Mouse (Mus musculus) midbrain, postnatal 0 days (tissue): ENCODE data around the gene Plcxd1. TPM values are rescaled to one million over a fixed set of nuclear protein-coding genes. Genes with fewer than 3 reads are reported as not detected.

Experiments
- ATAC-seq: fragments of 200-750 bp; cut with Nextera tagmentation; 2 replicates; pipeline ENCODE4 v1.8.0; 2017; ENCODE audit warnings: moderate number of reproducible peaks, mild to moderate bottlenecking, moderate TSS enrichment, moderate library complexity; ENCODE audit not compliant: low FRiP score
- DNase-seq: peaks from one replicate; pipeline ENCODE4 v3.0.0-alpha.2; 2015; ENCODE audit warnings: low spot score
- H3K27ac ChIP-seq: fragments of 300-500 bp; sonication (generic); 2 replicates; pipeline ENCODE4 v1.5.1; 2014; ENCODE audit warnings: low read depth, mild to moderate bottlenecking, low read length, mixed read lengths
- H3K27me3 ChIP-seq: fragments of 300-500 bp; sonication (generic); 2 replicates; pipeline ENCODE4 v1.6.1; 2014; ENCODE audit warnings: low read length, control low read depth, mixed read lengths; ENCODE audit not compliant: insufficient read depth
- H3K36me3 ChIP-seq: fragments of 300-500 bp; sonication (generic); 2 replicates; pipeline ENCODE4 v1.6.1; 2014; ENCODE audit warnings: low read length, control low read depth, mixed read lengths; ENCODE audit not compliant: insufficient read depth
- H3K4me1 ChIP-seq: fragments of 300-500 bp; sonication (generic); 2 replicates; pipeline ENCODE4 v1.6.1; 2014; ENCODE audit warnings: mild to moderate bottlenecking, control low read depth, antibody characterized with exemption, low read length, mixed read lengths; ENCODE audit not compliant: insufficient read depth
- H3K4me2 ChIP-seq: fragments of 300-500 bp; sonication (generic); 2 replicates; pipeline ENCODE4 v1.6.1; 2014; ENCODE audit warnings: low read depth, mild to moderate bottlenecking, low read length, mixed read lengths; ENCODE audit not compliant: poor library complexity, severe bottlenecking
- H3K4me3 ChIP-seq: fragments of 300-500 bp; sonication (generic); 2 replicates; pipeline ENCODE4 v1.5.1; 2014; ENCODE audit warnings: low read depth, mild to moderate bottlenecking, low read length, moderate library complexity
- H3K9ac ChIP-seq: fragments of 300-500 bp; sonication (generic); replicated peaks from 2 replicates; pipeline ENCODE4 v1.6.1; 2014; ENCODE audit warnings: mild to moderate bottlenecking, low read length, moderate library complexity, mixed read lengths; ENCODE audit not compliant: poor library complexity, severe bottlenecking
- H3K9me3 ChIP-seq: fragments of 300-500 bp; sonication (generic); 2 replicates; pipeline ENCODE4 v1.6.1; 2016; ENCODE audit warnings: low read length, control low read depth
- CTCF ChIP-seq: IDR thresholded peaks from 2 replicates; pipeline ENCODE4 v1.5.1; 2016; ENCODE audit warnings: antibody characterized with exemption, mild to moderate bottlenecking
- WGBS: fragments of 180-500 bp; shearing (Covaris S2); extraction: QIAGEN DNeasy Blood & Tissue Kit; methylation state at CpG from one replicate; pipeline ENCODE4 v1.1.7; 2014; 5-methylcytosine and 5-hydroxymethylcytosine counted together
- polyA plus RNA-seq: library from polyadenylated mRNA; unstranded; fragments of >200 nt; fragmentation: Nextera tagmentation; extraction: Ambion mirVana; gene quantifications from 2 replicates; pipeline ENCODE4 v1.2.1, GENCODE M21; 2015
- total RNA-seq: library from RNA; depleted of rRNA; stranded (reverse); fragments of >200 nt; gene quantifications from 2 replicates; pipeline ENCODE4 v1.2.3, GENCODE M21; 2014

Gene Plcxd1
- total and polyA plus RNA-seq, 2 experiments from 2014 or later, result 10.0 to 21.6 TPM

GRCm38 (mm10) chr5:110135293-110136086, 35.7 kb downstream of the Plcxd1 start, which contains the start of gene Chfr:
Gene Chfr (plus strand): TSS chr5:110135842.
- Histone ChIP-seq H3K27ac (peak within 1 kb of the TSS; percentile 82), H3K9me3 (no peaks in the 10 kb centered on the region), H3K36me3 (peaks cover 10% of the 10 kb centered on the region), H3K9ac (peak within 1 kb of the TSS; percentile 87), H3K4me3 (peak within 1 kb of the TSS; percentile 84), H3K4me1 (no peaks in the 10 kb centered on the region), H3K27me3 (no peaks in the 10 kb centered on the region), H3K4me2 (peak within 1 kb of the TSS; percentile 75)
- WGBS, result 3% methylated on average over 46 of the region's 46 CpGs
- TF ChIP-seq CTCF, result peak; percentile 42
- peak; percentile 98 for DNase-seq
- peak; percentile 99 for ATAC-seq

- no peaks in the 10 kb centered on the region for H3K4me1 ChIP-seq
- peak overlapping the region; percentile 84 for H3K4me3 ChIP-seq
- peak overlapping the region; percentile 75 for H3K4me2 ChIP-seq
- no peaks in the 10 kb centered on the region for H3K27me3 ChIP-seq
- peak; percentile 38 for ATAC-seq
- H3K36me3 ChIP-seq, result peaks cover 8% of the 10 kb centered on the region
- no peaks in the 10 kb centered on the region for H3K9me3 ChIP-seq
- peak overlapping the region; percentile 82 for H3K27ac ChIP-seq
- H3K9ac ChIP-seq, result peak overlapping the region; percentile 87
- 4% methylated on average over 18 of the region's 18 CpGs for WGBS
- peak; percentile 5 for DNase-seq
- TF ChIP-seq CTCF, result no peak
These were observed 36.3 kb downstream of the Plcxd1 start for GRCm38 (mm10) chr5:110136087-110136464.

- WGBS, result 98% methylated on average over 3 of the region's 3 CpGs
- Histone ChIP-seq H3K36me3 (peaks cover 8% of the 10 kb centered on the region), H3K4me2 (no peak overlapping the region), H3K9me3 (no peaks in the 10 kb centered on the region), H3K4me1 (no peaks in the 10 kb centered on the region), H3K9ac (no peak overlapping the region), H3K27ac (no peak overlapping the region), H3K4me3 (no peak overlapping the region), H3K27me3 (no peaks in the 10 kb centered on the region)
- TF ChIP-seq CTCF, result no peak
- ATAC-seq, result no peak
- no peak for DNase-seq
These were observed 38.0 kb downstream of the Plcxd1 start for GRCm38 (mm10) chr5:110137816-110138215.

GRCm38 (mm10) chr5:110139325-110139724, 39.6 kb downstream of the Plcxd1 start:
- H3K4me2 ChIP-seq, result no peak overlapping the region
- TF ChIP-seq CTCF, result no peak
- no peaks in the 10 kb centered on the region for H3K9me3 ChIP-seq
- no peak overlapping the region for H3K27ac ChIP-seq
- ATAC-seq (no peak), DNase-seq (no peak)
- H3K9ac ChIP-seq, result no peak overlapping the region
- H3K4me3 ChIP-seq, result no peak overlapping the region
- H3K36me3 ChIP-seq, result peaks cover 16% of the 10 kb centered on the region
- WGBS, result 96% methylated on average over 3 of the region's 3 CpGs
- no peaks in the 10 kb centered on the region for H3K4me1 ChIP-seq
- H3K27me3 ChIP-seq, result no peaks in the 10 kb centered on the region

- Histone ChIP-seq H3K4me3 (no peak overlapping the region), H3K4me2 (no peak overlapping the region), H3K9ac (no peak overlapping the region), H3K9me3 (no peaks in the 10 kb centered on the region), H3K27ac (no peak overlapping the region), H3K27me3 (no peaks in the 10 kb centered on the region), H3K4me1 (no peaks in the 10 kb centered on the region), H3K36me3 (peaks cover 25% of the 10 kb centered on the region)
- no peak for TF ChIP-seq CTCF
- 93% methylated on average over 7 of the region's 7 CpGs for WGBS
- DNase-seq (no peak), ATAC-seq (no peak)
These were observed 40.7 kb downstream of the Plcxd1 start for GRCm38 (mm10) chr5:110140424-110140823.

- no peaks in the 10 kb centered on the region for H3K9me3 ChIP-seq
- H3K4me3 ChIP-seq, result no peak overlapping the region
- H3K9ac ChIP-seq, result no peak overlapping the region
- H3K4me1 ChIP-seq, result no peaks in the 10 kb centered on the region
- no peak overlapping the region for H3K27ac ChIP-seq
- DNase-seq (no peak), ATAC-seq (no peak)
- no peak overlapping the region for H3K4me2 ChIP-seq
- peaks cover 40% of the 10 kb centered on the region for H3K36me3 ChIP-seq
- 95% methylated on average over 2 of the region's 2 CpGs for WGBS
- H3K27me3 ChIP-seq, result no peaks in the 10 kb centered on the region
- TF ChIP-seq CTCF, result no peak
These were observed 42.5 kb downstream of the Plcxd1 start for GRCm38 (mm10) chr5:110142309-110142708.
